Mouse (Mus musculus): ENCODE data around the gene Ssh1.

The Ssh1 gene

DNA sequence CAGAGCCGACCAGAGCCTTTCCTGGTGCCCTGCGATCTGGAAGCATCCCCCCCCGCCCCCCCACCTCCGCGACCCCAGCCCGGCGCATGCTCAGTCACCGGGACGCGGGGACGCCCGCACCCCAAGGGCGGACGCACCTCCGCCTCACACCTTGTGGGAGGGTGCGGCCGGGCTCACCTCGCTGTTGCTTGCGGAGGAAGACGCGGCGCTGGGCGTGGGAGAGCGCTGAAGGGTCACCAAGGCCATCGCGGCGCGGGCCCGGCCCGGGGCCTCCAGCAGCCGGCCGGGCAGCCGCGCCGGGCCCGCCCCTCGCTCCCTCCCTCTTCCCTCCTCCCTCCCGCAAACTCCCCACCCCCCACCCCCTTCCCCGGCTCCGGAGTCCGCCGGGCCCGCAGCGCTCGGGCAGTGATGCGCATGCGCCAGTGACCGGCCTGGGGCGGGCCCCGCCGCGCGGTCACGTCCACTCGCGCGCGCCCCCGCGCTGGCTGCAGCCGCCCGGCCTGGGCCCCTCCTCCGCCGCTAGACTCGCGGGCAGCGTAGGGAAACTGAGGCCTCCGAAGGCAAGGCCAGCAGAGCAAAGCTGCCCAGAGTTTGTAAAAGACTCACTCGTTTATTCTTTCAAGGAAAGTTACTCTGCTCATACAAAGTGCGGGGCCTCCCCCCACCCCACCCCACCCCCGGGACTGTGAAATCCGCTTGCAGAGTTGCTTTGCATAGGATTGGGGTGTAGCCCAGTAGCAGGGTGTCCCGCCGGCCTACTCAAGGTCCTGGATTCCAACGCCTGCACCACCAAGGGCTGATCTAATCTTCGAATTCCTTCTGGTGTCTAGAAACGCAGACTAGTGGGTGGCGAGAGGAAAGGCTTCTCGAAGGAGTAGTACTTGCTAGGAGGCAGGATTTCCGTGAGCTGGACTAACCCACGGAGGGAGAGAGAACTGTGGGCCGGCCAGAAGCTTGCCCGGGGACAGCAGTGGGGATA lies at the start of gene Ssh1:
Ssh1 (minus strand) TSS at position 408 of the 979 bp plus-strand sequence.
- DNase-seq (ENCODE audit: low read depth, low spot score), result peak; percentile 85

DNA sequence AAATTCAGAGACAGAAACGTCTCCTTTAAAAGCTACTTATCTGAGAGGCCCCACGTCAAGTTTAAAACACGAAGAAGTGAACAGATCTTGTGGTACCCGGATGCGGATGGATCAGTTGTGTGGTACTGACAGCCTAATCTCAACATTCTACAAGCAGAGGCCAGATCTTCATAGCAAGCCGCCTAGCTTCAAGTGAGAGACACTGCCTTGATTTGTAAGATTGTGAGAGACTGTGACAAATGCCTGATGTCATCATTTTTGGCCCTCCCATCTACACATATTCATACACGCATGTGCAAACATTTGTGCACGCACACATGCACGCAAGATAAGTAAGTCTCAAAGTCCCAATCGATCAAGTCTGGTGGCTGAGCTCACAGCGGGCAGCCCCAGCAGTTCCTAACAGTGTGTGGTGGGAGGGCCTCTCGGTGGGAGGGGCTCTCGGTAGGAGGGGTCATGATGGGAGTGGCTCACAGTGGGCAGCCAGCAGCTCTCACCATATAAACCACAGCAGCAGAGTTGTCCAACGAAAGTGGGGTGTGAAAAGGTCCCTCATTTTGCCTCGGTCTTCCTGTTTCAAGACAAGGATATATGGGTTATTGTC lies 47.7 kb upstream of the Ssh1 start:
- peak; percentile 23 for DNase-seq (ENCODE audit: low read depth, low spot score)

DNA sequence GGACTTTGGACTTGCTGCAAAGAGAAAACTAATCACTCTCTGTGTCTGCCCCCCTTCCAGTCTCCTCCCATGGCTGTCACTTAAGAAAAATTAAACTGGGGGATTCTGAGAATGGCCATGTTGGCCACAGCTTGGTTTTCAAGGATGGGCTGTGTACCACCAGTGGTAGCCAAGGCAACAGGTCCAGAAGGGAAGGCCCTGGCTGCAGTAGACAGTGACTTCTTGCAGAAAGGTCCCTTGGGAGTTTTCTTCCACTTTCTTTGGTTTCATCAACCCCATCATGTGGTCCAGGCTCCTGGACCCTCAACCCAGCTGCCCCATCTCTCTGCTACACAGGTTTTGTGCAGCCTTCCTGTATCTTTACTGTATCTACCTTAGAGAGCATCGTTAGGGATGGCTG lies 47.2 kb upstream of the Ssh1 start:
- no peak for DNase-seq (ENCODE audit: low read depth, low spot score)

DNA sequence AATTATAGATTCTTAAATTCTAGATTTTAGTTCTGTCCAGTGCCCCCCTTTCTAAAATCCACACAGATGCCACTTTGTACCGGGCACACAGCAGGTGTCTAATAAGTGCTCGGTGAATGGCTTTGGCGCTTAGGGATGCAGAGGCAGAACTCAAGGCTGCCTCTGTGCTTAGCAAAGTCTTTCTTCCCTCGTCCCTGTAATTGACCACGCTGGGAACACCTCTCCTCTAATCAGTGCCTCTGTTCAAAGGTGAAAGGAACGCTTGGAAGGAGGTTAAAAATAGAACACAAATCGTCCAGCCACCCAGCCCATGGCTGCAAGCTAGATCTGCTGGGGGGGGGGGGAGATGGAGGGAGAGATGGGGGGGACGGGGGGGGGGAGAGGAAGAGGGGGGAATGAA lies 46.8 kb upstream of the Ssh1 start:
- no peak for DNase-seq (ENCODE audit: low read depth, low spot score)

DNA sequence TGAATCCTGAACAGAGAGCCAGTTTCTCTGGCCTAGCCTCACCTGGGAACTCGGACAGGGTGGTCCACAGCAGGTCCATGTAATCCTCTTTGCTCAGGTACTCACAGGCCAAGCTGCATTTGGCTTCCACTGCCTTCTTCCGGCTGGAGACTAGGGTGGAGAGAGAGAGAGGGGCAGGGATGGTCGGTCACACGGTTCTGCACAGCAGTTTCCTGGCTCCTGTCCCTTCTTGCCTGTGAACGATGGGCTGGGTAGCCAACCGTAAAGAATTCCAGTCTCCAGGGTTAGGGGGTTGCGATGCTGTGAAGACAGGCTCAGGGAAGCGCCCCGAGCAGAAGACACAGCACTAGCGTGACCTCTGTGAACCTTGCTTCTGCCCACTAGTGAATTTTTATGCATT lies 41.4 kb upstream of the Ssh1 start:
- no peak for DNase-seq (ENCODE audit: low read depth, low spot score)

DNA sequence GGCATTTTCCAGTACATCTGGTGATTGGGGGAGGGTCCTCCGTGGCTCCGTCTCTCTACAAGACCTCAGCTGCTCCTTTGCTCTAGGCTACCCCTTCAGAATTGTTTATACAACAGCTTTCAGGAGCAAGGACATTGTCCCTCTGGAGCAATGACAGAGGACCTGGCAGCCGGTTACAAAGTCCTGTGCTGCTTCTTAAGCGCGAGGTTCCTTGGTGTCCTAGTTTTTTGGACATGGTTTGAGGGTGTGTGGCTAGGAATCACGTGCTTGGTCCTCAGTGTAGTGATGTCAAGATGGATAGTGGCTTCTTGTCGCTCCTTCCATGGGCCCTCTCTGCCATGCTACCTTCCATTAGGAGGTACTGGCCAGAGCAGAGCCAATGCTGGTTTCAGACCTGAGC lies 40.7 kb upstream of the Ssh1 start:
- DNase-seq (ENCODE audit: low read depth, low spot score), result no peak

DNA sequence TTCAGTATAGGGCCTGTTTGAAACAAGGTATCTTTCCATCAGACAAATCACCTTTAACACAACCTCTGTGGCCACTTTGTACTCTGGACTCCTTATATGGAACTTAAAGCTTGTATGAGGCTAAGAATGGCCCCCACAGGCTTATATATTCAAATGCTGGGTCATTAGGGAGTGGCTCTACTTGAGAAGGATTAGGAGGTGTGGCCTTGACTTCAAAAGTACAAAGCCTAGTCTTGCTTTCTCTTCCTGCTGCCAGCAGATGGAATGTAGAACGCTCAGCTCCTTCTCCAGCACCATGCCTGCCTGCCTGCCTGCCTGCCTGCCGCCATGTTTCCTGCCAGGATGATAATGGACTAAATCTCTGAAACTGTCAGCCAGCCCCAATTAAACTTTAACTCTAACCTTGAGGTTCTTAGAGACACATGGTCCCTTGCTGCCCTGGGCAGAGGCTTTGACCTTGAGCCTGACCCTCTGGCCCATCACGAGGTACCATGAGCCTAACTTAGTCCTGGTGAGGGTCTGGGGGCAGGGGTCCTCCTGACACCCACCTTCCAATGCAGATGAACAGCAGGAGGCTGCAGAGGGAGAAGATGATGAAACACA lies 38.6 kb upstream of the Ssh1 start:
- DNase-seq (ENCODE audit: low read depth, low spot score), result no peak

DNA sequence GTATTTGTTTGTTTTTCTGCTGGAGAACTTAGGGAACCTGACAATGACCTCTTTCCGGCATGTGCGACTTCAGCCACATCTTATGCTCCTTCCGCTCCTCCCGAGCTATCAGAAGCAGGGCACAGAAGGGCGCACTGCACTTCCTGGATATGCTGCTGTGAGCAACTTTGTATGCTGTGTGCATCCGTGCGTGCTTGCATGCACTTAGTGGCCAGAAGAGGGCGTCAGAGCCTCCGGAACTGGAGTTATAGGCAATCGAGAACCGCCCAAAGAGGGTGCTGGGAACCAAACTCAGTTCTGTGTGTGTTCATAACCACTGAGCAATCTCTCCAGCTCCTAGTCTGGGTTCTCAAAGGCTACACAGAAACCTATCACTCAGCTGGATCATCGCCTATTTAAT lies 37.0 kb upstream of the Ssh1 start:
- no peak for DNase-seq (ENCODE audit: low read depth, low spot score)

DNA sequence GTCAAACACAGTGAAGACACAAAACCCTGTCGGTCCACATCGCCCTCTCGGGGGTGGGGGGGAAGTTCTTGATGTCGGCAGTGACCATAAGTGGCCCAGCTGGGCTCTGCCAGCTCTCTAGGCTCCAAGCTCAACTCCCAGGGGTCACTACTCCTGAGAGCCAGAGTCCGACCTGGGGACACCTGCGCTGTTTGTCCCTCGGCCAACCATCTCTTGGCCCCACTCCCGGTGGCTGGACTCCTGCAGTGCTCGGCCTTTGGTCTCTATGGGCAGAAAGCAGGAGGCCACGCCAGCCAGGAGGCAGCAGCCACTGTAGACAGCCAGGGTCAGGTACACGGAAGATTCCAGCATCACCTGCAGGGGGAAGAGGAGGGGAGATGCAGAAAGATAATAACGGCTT lies 34.4 kb upstream of the Ssh1 start:
- no peak for DNase-seq (ENCODE audit: low read depth, low spot score)

DNA sequence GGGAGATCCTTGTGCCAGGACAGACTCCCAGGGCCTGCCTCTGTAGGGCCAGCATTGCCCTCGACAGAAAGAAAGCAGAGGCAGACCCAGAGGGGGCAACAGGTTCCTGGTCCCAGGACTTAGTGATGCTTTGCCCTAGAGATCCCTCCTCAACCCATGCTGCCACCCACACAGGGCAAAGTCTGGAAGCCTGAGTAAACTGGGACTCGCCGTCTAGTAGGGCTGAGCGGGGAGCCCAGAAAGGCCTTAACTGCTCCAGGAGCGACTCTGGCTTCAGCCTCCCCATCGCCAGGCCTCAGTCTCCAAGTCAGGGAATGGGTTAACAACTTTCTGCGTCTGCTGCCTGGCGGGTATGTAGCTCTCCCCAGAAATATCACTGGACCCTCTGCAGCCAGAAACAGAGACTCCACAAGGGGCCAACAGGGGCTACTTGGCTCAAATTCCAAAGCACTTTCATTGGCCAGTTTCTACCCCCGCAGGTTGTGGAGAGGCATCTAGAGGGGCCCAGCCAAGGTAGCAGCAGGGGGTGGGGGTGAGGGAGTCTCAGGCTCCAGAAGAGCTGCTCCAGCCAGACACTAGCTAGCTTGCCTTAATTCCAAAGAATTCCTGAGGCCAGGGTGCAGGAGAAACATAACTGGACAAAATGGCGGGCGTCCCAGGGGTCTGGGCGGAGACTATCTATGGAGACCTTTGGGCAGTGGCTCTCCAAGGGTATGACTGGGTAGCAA lies 33.7 kb upstream of the Ssh1 start:
- DNase-seq (ENCODE audit: low read depth, low spot score), result no peak

DNA sequence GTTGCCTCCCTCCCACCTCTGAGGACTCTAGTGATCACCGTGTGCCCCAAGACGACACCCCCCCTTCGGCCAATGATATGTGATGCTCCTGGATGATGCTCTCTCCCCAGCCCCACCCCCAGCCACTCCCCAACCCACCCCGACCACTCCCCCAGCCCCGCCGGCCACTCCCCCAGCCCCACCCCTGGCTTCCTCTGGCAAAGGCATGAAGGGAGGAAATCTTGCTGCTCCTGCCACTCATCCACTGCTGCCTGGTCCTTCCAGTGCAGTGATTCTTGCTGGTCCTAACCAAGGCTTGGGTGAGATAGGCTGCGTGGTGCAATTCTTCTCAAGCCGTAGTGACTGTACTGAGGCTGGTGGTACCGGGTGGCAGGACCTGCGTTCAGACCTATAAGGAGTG lies 31.2 kb upstream of the Ssh1 start:
- DNase-seq (ENCODE audit: low read depth, low spot score), result no peak

DNA sequence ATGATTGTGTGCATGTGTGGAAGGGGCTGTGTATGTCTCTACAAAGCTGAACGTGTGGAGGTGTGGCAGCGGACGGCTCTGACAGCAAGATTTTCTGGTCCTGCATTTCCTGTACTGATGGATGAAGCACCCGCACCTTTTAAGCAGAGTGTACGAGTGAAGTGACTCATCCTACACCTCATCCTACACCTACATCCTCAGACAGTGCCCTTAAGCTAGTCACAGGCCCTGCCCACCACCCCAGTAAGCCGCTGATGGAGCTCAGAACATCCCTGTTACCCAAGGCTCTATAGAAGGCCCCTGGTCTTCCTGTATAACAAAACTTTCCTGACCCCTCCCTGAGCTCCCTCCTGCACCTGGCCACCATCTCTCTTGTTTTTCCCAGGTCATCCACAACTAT lies 30.7 kb upstream of the Ssh1 start:
- DNase-seq (ENCODE audit: low read depth, low spot score), result no peak

DNA sequence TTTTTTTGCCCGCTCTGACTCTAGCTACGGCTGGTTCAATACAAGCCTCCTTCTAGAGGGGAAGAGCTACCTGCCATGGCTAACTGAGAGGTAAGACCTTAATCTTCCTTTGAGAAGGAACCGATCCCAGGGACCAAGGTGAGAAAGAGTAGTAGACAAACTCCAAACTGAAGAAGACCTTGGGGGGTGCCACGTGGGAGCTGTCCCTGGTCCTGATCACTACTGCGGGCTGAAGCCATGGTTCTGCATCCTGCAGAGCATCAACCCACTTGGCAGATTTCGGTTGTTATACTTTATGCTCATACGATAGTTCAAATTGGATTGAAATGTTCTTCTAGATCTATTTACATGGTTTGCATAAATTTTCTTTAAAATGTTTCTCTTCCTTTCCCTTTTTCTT lies 21.4 kb upstream of the Ssh1 start:
- DNase-seq (ENCODE audit: low read depth, low spot score), result peak; percentile 27

DNA sequence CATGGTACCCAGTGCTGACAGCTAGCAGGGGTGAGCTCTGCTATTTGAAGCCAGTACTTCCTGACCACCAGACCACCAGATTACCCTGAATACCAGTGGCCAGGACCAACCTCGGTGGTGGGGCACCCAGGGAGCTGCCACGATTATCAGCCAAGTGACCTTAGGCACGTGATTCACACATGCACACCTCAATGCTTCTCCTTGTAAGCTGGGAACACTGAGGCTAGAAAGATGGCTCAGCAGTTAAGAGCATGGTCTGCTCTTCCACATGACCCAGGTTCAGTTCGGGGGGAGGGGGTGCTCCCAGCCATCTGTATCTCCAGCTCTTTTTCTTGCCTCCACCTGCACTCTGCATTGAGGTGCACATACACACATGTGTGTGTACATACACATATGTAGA lies 15.4 kb upstream of the Ssh1 start:
- DNase-seq (ENCODE audit: low read depth, low spot score), result no peak

DNA sequence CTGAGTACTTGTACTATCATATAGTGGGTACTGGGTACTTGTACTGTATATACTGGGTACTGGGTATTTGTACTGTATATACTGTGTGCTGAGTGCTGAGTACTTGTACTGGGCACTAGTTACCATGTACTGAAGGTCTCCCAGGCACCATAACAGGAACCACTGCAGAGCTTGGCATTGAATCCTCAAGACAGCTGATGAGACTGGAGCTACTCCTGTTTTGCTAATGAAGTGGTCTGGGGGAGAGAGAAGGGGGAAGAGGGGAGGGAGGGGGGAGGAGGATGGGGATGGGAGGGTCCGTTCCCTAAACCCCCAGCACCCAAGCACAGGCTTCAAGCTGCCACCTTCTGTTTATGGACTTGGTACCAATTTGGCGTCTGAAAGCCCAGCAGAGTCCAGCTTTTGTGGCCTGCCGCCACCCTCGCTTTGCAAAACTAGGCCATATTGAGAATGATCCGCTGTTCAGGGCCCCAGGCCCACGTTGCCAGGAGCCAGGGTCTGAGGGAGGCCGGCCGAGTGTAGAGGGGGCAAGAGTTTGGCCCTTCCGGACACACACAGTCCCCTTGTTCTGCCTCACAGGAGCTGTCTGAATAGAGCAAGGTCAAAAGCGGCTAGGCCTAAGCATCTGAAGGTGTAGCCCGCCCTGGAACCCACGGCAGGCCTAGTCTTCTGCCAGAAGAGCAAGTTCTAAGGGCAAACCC lies 14.2 kb upstream of the Ssh1 start:
- DNase-seq (ENCODE audit: low read depth, low spot score), result no peak

DNA sequence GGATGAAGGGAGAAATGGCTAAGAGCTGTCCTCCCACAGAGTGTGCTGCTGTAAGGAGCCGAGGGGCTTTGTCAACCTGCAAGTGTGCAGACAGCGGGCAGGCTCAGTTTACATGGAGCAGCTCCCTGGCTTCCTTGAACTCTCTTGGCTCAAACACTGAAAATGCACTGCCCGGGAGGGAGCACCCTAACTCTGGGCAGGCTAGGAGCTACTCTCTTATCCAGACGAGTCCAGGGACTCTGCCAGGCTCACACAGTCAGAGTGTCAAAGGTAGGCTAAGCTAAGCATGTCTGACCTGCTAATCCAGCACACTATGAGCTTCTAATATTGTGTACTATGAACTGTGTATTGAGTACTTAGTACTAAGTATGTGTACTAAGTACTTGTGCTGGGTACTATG lies 13.3 kb upstream of the Ssh1 start:
- no peak for DNase-seq (ENCODE audit: low read depth, low spot score)

DNA sequence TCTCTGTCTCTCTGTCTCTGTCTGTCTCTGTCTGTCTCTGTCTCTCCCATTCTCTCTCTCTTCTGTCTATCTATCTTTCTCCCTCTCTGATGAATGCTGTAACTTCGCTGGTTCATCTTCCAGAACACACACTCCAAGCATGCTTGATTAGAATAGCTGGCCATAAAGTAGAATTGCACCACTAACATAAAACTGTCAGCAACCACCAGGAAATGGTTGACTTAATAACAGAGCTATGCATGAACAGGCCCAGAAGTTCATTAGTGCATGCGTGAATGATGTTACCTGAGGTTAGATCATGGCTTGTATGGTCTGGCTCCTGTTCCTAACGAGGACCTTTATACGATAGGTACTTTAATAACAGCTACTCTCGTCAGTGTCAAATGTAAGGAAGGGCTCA lies 11.4 kb upstream of the Ssh1 start:
- no peak for DNase-seq (ENCODE audit: low read depth, low spot score)

DNA sequence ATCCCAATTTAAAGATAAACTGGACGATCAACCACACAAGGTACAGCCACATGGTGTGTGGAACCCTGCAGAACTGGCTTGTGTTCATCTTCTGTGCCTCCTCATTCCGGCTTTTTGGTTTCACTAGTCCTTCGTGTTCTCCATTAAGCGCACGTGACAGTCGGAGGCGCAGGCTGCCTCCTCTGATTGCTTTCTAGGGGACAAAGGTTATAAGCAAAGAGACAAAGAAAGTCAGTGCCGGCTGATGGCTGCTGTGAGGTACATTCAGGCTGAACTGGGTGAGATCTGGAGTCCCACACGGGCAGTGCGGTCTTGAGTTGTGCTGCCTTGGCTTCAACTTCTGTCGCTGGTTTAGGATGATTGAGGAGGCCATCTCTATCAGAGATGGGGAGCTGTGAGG lies 10.9 kb upstream of the Ssh1 start:
- DNase-seq (ENCODE audit: low read depth, low spot score), result no peak

DNA sequence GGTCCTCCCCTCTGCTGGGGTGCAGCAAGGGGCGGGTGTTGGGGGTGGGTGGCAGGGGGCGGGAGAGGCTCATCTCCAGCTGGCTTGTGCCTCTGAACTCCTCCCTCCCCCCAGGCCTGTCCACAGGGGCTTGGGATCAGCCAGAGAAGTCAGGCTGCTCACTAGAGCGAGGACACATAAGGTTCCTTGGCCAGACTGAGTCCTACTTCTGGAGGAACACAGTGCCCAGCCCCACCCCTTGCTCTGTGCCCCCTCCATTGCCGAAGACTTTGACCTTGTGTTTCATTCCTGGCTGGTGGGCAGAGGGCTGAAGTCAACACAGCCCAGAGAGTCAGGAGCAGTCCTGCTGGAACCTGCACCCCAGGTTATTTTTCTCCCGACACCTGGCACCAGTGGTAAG lies 9.8 kb upstream of the Ssh1 start, which contains the start of gene Dao:
Dao (plus strand) TSS at position 162 of the 400 bp plus-strand sequence.
- DNase-seq (ENCODE audit: low read depth, low spot score), result no peak

DNA sequence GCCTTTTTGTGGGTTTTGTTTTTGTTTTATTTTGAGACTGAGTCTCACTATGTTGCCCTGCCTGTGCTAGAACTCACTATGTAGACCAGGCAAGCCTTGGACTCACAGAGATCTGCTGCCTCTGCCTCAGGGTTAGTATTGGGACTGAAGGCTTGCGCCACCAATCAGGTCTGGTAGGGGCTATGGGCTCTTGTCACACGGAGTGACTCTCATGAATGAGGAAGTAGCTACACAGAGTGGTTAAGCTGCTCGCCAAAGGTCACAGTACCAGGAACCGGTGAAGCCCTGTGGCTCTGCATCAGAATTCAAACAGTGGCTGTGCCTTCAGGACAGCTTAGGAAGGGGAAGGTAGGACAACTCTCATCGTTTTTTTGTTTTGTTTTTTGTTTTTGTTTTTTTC lies 5.7 kb upstream of the Ssh1 start:
- no peak for DNase-seq (ENCODE audit: low read depth, low spot score)

DNA sequence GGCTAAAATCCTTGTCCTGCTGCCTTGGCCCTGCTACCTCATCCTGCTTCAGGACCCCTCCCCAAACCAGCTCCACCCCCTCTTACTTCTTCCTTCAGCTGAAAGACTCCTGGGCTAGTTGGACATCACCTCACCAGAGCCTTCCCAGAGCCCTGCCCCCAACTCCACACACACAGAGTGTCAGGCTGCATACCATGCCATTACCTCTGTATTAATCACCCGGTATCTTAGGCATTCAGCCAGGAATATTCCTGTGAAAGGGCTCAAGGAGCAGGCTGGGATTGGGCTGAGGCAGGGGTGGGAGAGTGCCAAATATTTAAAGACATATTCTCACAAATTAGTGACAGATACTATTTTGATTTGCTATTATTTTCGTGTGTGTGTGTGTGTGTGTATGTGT lies 2.8 kb upstream of the Ssh1 start:
- DNase-seq (ENCODE audit: low read depth, low spot score), result no peak

Measured in embryo, embryonic 11.5 days (tissue).